Mouse (Mus musculus) erythroblast, embryonic 14.5 days (primary cell): ENCODE measurements around the gene Sephs1.

Experiments used
- GATA1 ChIP-seq: IDR thresholded peaks from 2 replicates; pipeline ENCODE4 v1.6.1; 2012; ENCODE audit warnings: low read length, inconsistent platforms, mixed read lengths
- TAL1 ChIP-seq: IDR thresholded peaks from 3 replicates; pipeline ENCODE4 v1.6.1; 2012; ENCODE audit warnings: low read length, inconsistent platforms, mixed read lengths

DNA sequence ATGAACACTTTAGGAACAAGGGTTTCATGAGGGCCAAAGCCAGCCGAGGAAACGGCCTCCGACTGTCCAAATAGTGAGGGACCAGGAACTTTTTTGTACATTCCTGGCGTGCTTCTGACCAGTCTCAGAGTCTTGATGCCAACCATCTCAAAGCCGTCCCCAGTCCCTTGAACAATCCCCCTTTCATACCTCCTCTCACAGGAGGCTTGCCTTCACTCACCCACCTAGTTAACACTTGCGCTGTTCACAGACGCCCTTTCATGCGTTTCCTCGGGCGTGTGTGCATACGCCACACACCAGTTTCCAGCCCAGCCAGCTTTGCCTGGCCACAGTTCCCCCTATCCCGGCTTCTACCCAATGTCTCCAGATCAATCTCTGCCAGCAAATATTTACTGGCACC is 76.7 kb downstream of the Sephs1 start:
- TF ChIP-seq TAL1 (no peak), GATA1 (no peak)
